ENCODE assay signal across 17 mouse cellular contexts in genomic region chr6:101350414-101350973, GRCm38 (mm10). TPM values are rescaled to one million over a fixed set of nuclear protein-coding genes. Genes with fewer than 3 reads are reported as not detected.
A peak's percentile ranks its signal among the peaks of the same experiment; 100 is the strongest.
DNase-seq lines count a peak whose midpoint lies in the region; ATAC-seq and TF ChIP-seq lines count a peak whose summit lies in the region.
"Had no signal": no experiment of that assay in that cellular context is flagged by ENCODE, and none has a peak within 500 bp of the region (broad histone marks: within the 10 kb centered on the region; RNA-seq: fewer than 3 reads in every experiment).

No protein-coding gene starts in this region.

- no peak overlapping the region for H3K4me3 ChIP-seq in heart, adult 2 months
- no peak overlapping the region for H3K4me3 ChIP-seq in heart, postnatal 0 days (ENCODE audit: low read depth, low read length)
- H3K4me3 ChIP-seq in lung, embryonic 16.5 days (ENCODE audit: low read length): no peak overlapping the region
- no peak overlapping the region for H3K4me3 ChIP-seq in stomach, embryonic 15.5 days (replicated peaks)
- H3K4me3 ChIP-seq: embryonic facial prominence, embryonic 15.5 days; hindbrain, embryonic 13.5 days; intestine, embryonic 15.5 days had no signal

- TF ChIP-seq EP300 in heart, adult 2 months (IDR thresholded peaks at IDR 0.05; ENCODE audit: insufficient read depth, low read depth, low read length): no peak
- TF ChIP-seq EP300 in heart, postnatal 0 days (IDR thresholded peaks at IDR 0.05; ENCODE audit: low read depth): no peak

- DNase-seq in heart, adult 2 months: no peak
- no peak for DNase-seq in heart, adult 11 months
- no peak for DNase-seq in heart, postnatal 0 days (ENCODE audit: low spot score)
- DNase-seq in heart, postnatal 14 days: no peak
- no peak for DNase-seq in lung, postnatal 36 days
- no peak for DNase-seq in ovary, postnatal 36 days (ENCODE audit: low spot score)
- DNase-seq: cerebellum, adult 9-11 months; gastrocnemius, postnatal 36 days; kidney, postnatal 4 days; right cerebral cortex, postnatal 14 days; thymus, postnatal 4 days had no signal

- no peaks in the 10 kb centered on the region for H3K27me3 ChIP-seq in heart, adult 2 months (ENCODE audit: control insufficient read depth, insufficient read depth, low read length)
- no peaks in the 10 kb centered on the region for H3K27me3 ChIP-seq in heart, postnatal 0 days (ENCODE audit: control insufficient read depth, insufficient read depth, low read length)
- no peaks in the 10 kb centered on the region for H3K27me3 ChIP-seq in lung, embryonic 16.5 days (ENCODE audit: control insufficient read depth, insufficient read depth, low read depth, low read length)
- no peaks in the 10 kb centered on the region for H3K27me3 ChIP-seq in stomach, embryonic 15.5 days (replicated peaks)
- H3K27me3 ChIP-seq: embryonic facial prominence, embryonic 15.5 days; hindbrain, embryonic 13.5 days; intestine, embryonic 15.5 days had no signal

- 0 out of 2 replicates have a peak, but pooled peaks have one; percentile 13 for ATAC-seq in heart, postnatal 0 days (ENCODE audit: insufficient read depth, low read depth)
- peak; percentile 8; the same call in 1 of the 2 replicates for ATAC-seq in lung, embryonic 16.5 days (ENCODE audit: low read depth)
- ATAC-seq in stomach, embryonic 15.5 days (ENCODE audit: insufficient read depth, low FRiP score, low read depth): no peak
- ATAC-seq: intestine, embryonic 15.5 days had no signal

- H3K9me3 ChIP-seq in heart, postnatal 0 days (replicated peaks; ENCODE audit: control insufficient read depth, low read length): no peaks in the 10 kb centered on the region
- H3K9me3 ChIP-seq in lung, embryonic 16.5 days (ENCODE audit: control insufficient read depth, low read length): no peaks in the 10 kb centered on the region
- no peaks in the 10 kb centered on the region for H3K9me3 ChIP-seq in stomach, embryonic 15.5 days
- H3K9me3 ChIP-seq: embryonic facial prominence, embryonic 15.5 days; hindbrain, embryonic 13.5 days; intestine, embryonic 15.5 days had no signal

- H3K36me3 ChIP-seq in heart, adult 2 months (ENCODE audit: control insufficient read depth, insufficient read depth, low read length): peaks cover 5% of the 10 kb centered on the region
- H3K36me3 ChIP-seq in heart, postnatal 0 days (replicated peaks; ENCODE audit: control insufficient read depth, insufficient read depth, low read length): peaks cover 4% of the 10 kb centered on the region; the same call in 1 of the 2 replicates
- H3K36me3 ChIP-seq in lung, embryonic 16.5 days (ENCODE audit: control insufficient read depth, insufficient read depth, low read length): no peaks in the 10 kb centered on the region
- H3K36me3 ChIP-seq in stomach, embryonic 15.5 days: no peaks in the 10 kb centered on the region
- H3K36me3 ChIP-seq: embryonic facial prominence, embryonic 15.5 days; hindbrain, embryonic 13.5 days; intestine, embryonic 15.5 days had no signal

- no peak for TF ChIP-seq POLR2A in heart, adult 2 months (IDR thresholded peaks at IDR 0.05; ENCODE audit: insufficient read depth, low read depth, low read length)

- no peaks in the 10 kb centered on the region for H3K79me2 ChIP-seq in heart, adult 2 months (replicated peaks; ENCODE audit: control insufficient read depth, insufficient read depth, low read length)

- peak overlapping the region; percentile 9; the same call in 1 of the 2 replicates for H3K4me2 ChIP-seq in heart, postnatal 0 days (ENCODE audit: low read depth, low read length)
- H3K4me2 ChIP-seq in lung, embryonic 16.5 days (ENCODE audit: low read depth, low read length): peak overlapping the region; percentile 36
- no peak overlapping the region for H3K4me2 ChIP-seq in stomach, embryonic 15.5 days
- H3K4me2 ChIP-seq: embryonic facial prominence, embryonic 15.5 days; hindbrain, embryonic 13.5 days; intestine, embryonic 15.5 days had no signal

- H3K4me1 ChIP-seq in heart, adult 2 months (ENCODE audit: control insufficient read depth, insufficient read depth, low read length): peaks cover 7% of the 10 kb centered on the region
- H3K4me1 ChIP-seq in heart, postnatal 0 days (ENCODE audit: control insufficient read depth, insufficient read depth): peaks cover 45% of the 10 kb centered on the region
- H3K4me1 ChIP-seq in lung, embryonic 16.5 days (replicated peaks; ENCODE audit: control insufficient read depth, insufficient read depth, low read length): peaks cover 45% of the 10 kb centered on the region
- peaks cover 24% of the 10 kb centered on the region for H3K4me1 ChIP-seq in stomach, embryonic 15.5 days

- H3K27ac ChIP-seq in heart, adult 2 months: peak overlapping the region; percentile 40
- peak overlapping the region; percentile 87 for H3K27ac ChIP-seq in heart, postnatal 0 days (ENCODE audit: low read depth)
- H3K27ac ChIP-seq in lung, embryonic 16.5 days (ENCODE audit: low read length): peak overlapping the region; percentile 45
- peak overlapping the region; percentile 57 for H3K27ac ChIP-seq in stomach, embryonic 15.5 days
- H3K27ac ChIP-seq: embryonic facial prominence, embryonic 15.5 days; hindbrain, embryonic 13.5 days; intestine, embryonic 15.5 days had no signal

- TF ChIP-seq CTCF in heart, adult 2 months (IDR thresholded peaks at IDR 0.05): no peak
- TF ChIP-seq CTCF in heart, postnatal 0 days (IDR thresholded peaks at IDR 0.05; ENCODE audit: low read depth): no peak

- WGBS in heart, adult 2 months: 43% methylated on average over 7 of the region's 7 CpGs
- 19% methylated on average over 7 of the region's 7 CpGs for WGBS in heart, postnatal 0 days
- 5% methylated on average over 7 of the region's 7 CpGs for WGBS in lung, embryonic 16.5 days
- 22% methylated on average over 7 of the region's 7 CpGs for WGBS in stomach, embryonic 15.5 days

- H3K9ac ChIP-seq in heart, adult 2 months (ENCODE audit: low read depth, low read length): peak overlapping the region; percentile 10; the same call in 1 of the 2 replicates
- no peak overlapping the region for H3K9ac ChIP-seq in heart, postnatal 0 days (replicated peaks; ENCODE audit: low read depth, low read length)
- no peak overlapping the region for H3K9ac ChIP-seq in lung, embryonic 16.5 days (ENCODE audit: low read length)
- no peak overlapping the region for H3K9ac ChIP-seq in stomach, embryonic 15.5 days
- H3K9ac ChIP-seq: embryonic facial prominence, embryonic 15.5 days; hindbrain, embryonic 13.5 days; intestine, embryonic 15.5 days had no signal

- intact Hi-C loops in heart, adult 2 months (cut with DNase I): no loop called here
- intact Hi-C loops in heart, postnatal 14 days (cut with DNase I): no loop called here

RNA-seq across cellular contexts. Expression of gene Pdzrn3, which starts 27.2 kb away (rescaled TPM):
- total RNA-seq in heart, adult 2 months (2021): 10 to 100 TPM; 28.7 to 32.2 TPM
- polyA plus RNA-seq in heart, adult 2 months (2012; rRNA removed): 19.3 and 21.8 TPM in 2 replicates
- 116 and 128 TPM in 2 replicates for total RNA-seq in heart, postnatal 0 days (2014; rRNA removed; ENCODE audit: low replicate concordance)
- 7.6 and 12.2 TPM in 2 replicates for polyA plus RNA-seq in heart, postnatal 0 days (2015; fragmentation: Nextera tagmentation; extraction: Ambion mirVana)
- 10 to 100 TPM; 33.4 to 35.0 TPM for total RNA-seq in heart, postnatal 14 days (2021)
- polyA plus RNA-seq in lung, embryonic 16.5 days (2015; fragmentation: Nextera tagmentation; extraction: Ambion mirVana): 7.0 and 8.2 TPM in 2 replicates
- polyA plus RNA-seq in stomach, embryonic 15.5 days (2015; fragmentation: Nextera tagmentation; extraction: Ambion mirVana): 12.5 and 12.6 TPM in 2 replicates
- total RNA-seq: megakaryocyte, adult 5-6 weeks had no signal
